Mouse (Mus musculus): ENCODE measurements around the gene Pcnx2.

GRCm38 (mm10) chr8:125843122-125843836, 54.8 kb downstream of the Pcnx2 start:
- TF ChIP-seq POLR2A (IDR thresholded peaks at IDR 0.05; ENCODE audit: borderline replicate concordance, insufficient read depth, low read length) (no peak), CTCF (IDR thresholded peaks at IDR 0.05; ENCODE audit: borderline replicate concordance, insufficient read depth, low read depth, low read length) (no peak)

Data from cerebellum, adult 2 months (tissue).